Mouse (Mus musculus) embryonic fibroblast, embryonic 13.5 days (primary cell): Measurements from ENCODE around the gene Zbtb33.

Source experiments
- CTCF ChIP-seq: IDR thresholded peaks from 2 replicates; pipeline ENCODE4 v1.5.1; 2011; ENCODE audit warnings: mild to moderate bottlenecking, control low read depth, low read length, moderate library complexity, borderline replicate concordance; ENCODE audit not compliant: insufficient read depth
- POLR2A ChIP-seq: IDR thresholded peaks from 2 replicates; pipeline ENCODE4 v1.6.1; 2011; ENCODE audit warnings: low read depth, mild to moderate bottlenecking, control low read depth, low read length, moderate library complexity

GRCm38 (mm10) chrX:38180656-38181607 is 8.7 kb upstream of the Zbtb33 start:
- TF ChIP-seq POLR2A (no peak), CTCF (no peak)
